Mouse (Mus musculus) left cerebral cortex, postnatal 36 days (tissue): Measurements from ENCODE around the gene Ubr4. TPM values are rescaled to one million over a fixed set of nuclear protein-coding genes. Genes with fewer than 3 reads are reported as not detected.

Source experiments
- DNase-seq, 2 experiments: peaks; one replicate each; pipeline ENCODE4 v3.0.0; 2021 to 2022; ENCODE audit warnings: low spot score in 2 of 2, mixed read lengths in 1 of 2
- intact Hi-C: fragments of 180-260 bp; cut with DNase I; formaldehyde crosslinking; loops from one replicate; pipeline ENCODE4 v1.15.1; 2025
- total RNA-seq, 2 experiments: library from RNA; stranded (reverse); gene quantifications; 2 replicates each; pipeline ENCODE4 v1.2.3; 2021

Ubr4 gene
- total RNA-seq, 2 experiments from 2014 or later = 155 to 199 TPM

GRCm38 (mm10) chr4:139417868-139418267 is 65.5 kb downstream of the Ubr4 start:
- intact Hi-C loops = no loop called here

DNA sequence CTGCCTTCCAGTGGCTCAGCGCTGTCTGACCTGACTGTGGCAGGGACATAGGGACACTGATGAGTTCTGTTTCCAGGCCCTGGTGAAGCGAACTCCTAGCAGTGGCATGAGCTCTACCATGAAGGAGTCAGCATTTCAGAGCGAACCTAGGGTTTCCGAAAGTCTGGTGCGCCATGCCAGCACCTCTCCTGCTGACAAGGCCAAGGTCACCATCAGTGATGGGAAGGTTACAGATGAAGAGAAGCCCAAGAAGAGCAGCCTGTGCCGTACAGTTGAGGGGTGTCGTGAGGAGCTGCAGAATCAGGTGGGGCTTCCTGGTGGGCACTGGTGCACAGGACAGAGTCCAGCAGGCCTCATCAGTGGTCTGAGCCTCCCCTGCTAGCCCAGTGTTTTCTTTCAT is 69.2 kb downstream of the Ubr4 start:
- no peak for DNase-seq
- intact Hi-C loops = no loop called here

More at GRCm38 (mm10) chr4:139417868-139418267, 65.5 kb downstream of the Ubr4 start:
- no peak for DNase-seq

- intact Hi-C loops = no loop called here
- no peak for DNase-seq
These were observed 70.0 kb downstream of the Ubr4 start for GRCm38 (mm10) chr4:139422409-139422808.

GRCm38 (mm10) chr4:139423270-139423669 is 70.9 kb downstream of the Ubr4 start:
- DNase-seq = no peak
- intact Hi-C loops = no loop called here

- DNase-seq = peak; percentile 64 to 70
- intact Hi-C loops = no loop called here
These were observed 77.8 kb downstream of the Ubr4 start for GRCm38 (mm10) chr4:139430176-139430575.

GRCm38 (mm10) chr4:139430891-139431290 is 78.5 kb downstream of the Ubr4 start:
- intact Hi-C loops = no loop called here
- DNase-seq = no peak

DNA sequence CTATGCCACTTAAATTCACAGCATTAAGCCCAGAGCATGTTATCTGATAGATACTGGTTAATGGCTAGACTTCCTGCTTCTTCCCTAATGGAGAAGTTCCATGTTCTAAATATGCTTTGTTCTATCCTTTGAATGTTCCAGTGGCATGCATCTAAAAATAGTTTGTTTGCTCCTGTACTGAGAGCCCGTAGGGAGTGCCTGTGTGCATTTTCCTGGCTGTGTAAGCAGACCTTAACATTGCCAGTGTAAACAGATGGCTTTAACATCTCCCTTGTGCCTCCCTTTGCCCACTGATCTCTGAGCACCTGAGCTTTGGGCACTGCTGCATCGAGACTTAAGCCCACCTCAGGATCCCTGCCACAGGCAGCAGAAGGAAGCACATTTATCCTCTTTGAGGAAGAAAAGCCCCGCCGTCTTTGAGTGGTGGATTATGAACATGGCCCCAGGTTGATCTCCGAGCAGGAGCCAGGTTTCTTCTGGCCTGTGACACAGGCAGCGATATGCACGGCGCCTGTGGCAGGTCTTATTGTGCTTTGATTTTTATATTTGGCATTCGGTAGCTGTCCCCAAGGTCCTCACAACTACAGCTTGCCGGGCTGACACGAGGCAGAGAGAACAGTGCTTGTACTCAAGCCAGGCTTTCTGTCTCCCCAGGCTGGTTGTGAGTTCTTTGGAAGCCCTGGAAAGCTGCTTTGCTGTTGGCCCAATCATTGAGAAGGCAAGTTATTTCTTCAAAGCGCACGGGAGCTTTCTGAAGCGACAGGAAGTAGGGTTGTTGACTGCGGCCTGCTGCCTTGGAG is 80.8 kb downstream of the Ubr4 start:
- intact Hi-C loops = no loop called here
- peak; percentile 16 to 25 for DNase-seq

DNA sequence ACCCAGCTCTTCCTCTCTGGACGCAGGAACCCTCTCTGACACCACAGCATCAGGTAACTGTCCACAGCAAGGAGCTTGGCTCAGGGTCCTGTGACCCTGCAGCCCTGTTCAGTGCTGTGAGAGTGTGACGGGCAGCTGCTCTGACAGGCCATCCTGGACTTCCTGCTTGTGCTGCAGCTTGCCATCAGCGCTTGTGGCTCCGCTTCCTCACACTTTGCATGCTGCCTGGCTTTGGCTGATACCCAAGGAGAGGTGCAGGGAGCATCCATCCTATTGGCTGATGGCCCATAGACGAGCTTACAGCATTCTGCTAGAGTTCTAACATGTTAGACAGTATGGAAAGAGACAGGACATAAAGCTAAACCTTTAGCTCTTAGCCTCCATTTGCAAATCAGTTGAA is 88.8 kb downstream of the Ubr4 start:
- intact Hi-C loops = no loop called here
- no peak for DNase-seq

- DNase-seq = no peak
- intact Hi-C loops = no loop called here
These were observed 89.4 kb downstream of the Ubr4 start for GRCm38 (mm10) chr4:139441806-139442205.

- intact Hi-C loops = no loop called here
- no peak for DNase-seq
These were observed 90.3 kb downstream of the Ubr4 start for GRCm38 (mm10) chr4:139442391-139443355.

DNA sequence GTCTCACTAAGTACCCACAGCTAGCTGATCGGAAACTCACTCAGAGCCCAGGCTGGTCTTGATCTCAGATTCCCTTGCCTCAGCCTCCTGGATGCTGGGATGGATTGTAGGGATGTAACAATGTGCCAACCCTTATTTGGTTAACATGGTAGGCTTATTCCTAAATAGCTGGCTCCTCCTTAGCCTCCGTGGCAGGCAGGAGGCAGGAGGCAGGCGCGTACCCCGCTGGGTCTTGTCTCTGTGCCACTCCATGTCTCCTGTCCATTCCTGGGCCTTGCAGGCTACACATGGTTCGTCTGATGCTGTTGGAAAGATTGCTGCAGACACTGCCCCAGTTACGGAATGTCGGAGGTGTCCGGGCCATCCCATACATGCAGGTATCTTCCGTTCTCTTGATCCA is 91.9 kb downstream of the Ubr4 start:
- intact Hi-C loops = no loop called here
- no peak for DNase-seq

- intact Hi-C loops = no loop called here
- no peak for DNase-seq
These were observed 93.8 kb downstream of the Ubr4 start for GRCm38 (mm10) chr4:139446176-139446575.

GRCm38 (mm10) chr4:139446731-139447675 is 94.6 kb downstream of the Ubr4 start:
- no peak for DNase-seq

GRCm38 (mm10) chr4:139452944-139453700 is 100.7 kb downstream of the Ubr4 start:
- intact Hi-C loops = no loop called here
- no peak for DNase-seq

More at GRCm38 (mm10) chr4:139446731-139447675, 94.6 kb downstream of the Ubr4 start:
- intact Hi-C loops = no loop called here

GRCm38 (mm10) chr4:139454339-139454738 is 101.9 kb downstream of the Ubr4 start:
- no peak for DNase-seq
- intact Hi-C loops = no loop called here

- intact Hi-C loops = no loop called here
- no peak for DNase-seq
These were observed 107.6 kb downstream of the Ubr4 start for GRCm38 (mm10) chr4:139459970-139460369.

- peak in 1 of 2 experiments; percentile 40 for DNase-seq
- intact Hi-C loops = no loop called here
These were observed 111.8 kb downstream of the Ubr4 start for GRCm38 (mm10) chr4:139464163-139464562.

DNA sequence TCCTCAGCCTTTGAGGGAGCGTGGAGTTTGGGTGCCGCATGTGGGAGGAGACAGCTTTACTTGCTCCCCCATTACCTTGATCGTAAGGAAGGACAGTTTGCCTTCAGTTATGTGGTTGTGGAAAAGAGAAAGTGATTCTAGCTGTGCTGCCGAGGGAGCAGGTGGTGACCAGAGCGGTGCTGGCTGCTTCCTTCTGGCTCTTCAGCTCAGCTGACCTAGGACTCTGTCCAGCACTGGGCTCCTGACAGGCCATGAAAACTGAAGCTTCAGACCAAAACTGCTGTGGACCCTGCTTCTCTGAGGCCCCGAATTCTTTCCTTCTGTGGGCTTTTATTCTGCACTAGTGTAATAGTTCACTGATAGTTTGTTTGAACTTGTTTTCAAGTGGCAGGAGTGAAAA is 114.1 kb downstream of the Ubr4 start:
- intact Hi-C loops = loop anchor here (5.0 kb wide), 1 partner anchor 146 kb away; no protein-coding TSS in a partner anchor
- no peak for DNase-seq
